Mouse (Mus musculus): ENCODE measurements at regions not wholly inside any gene's neighbourhood (a gene's known extent, or its start where the extent isn't known, plus 50 kb on each side); places are given as distances from the start of the nearest gene placed in this dataset.

GRCm38 (mm10) chr15:85634322-85635141 is 52.3 kb upstream of the Wnt7b start:
- peak; percentile 100 for DNase-seq (ENCODE audit: low spot score)

GRCm38 (mm10) chr15:85635425-85635824 is 53.2 kb upstream of the Wnt7b start:
- no peak for DNase-seq (ENCODE audit: low spot score)

- no peak for DNase-seq (ENCODE audit: low spot score)
Observed at GRCm38 (mm10) chr15:85639566-85639965, 57.3 kb upstream of the Wnt7b start.

- no peak for DNase-seq (ENCODE audit: low spot score)
Observed at GRCm38 (mm10) chr15:85641120-85642080, 59.1 kb upstream of the Wnt7b start.

GRCm38 (mm10) chr15:85645396-85645795 is 63.1 kb upstream of the Wnt7b start:
- DNase-seq (ENCODE audit: low spot score), result no peak

- peak; percentile 62 for DNase-seq (ENCODE audit: low spot score)
Observed at GRCm38 (mm10) chr15:85645971-85646638, 63.8 kb upstream of the Wnt7b start.

GRCm38 (mm10) chr15:85646639-85647277 is 64.5 kb upstream of the Wnt7b start:
- DNase-seq (ENCODE audit: low spot score), result no peak

- DNase-seq (ENCODE audit: low spot score), result no peak
Observed at GRCm38 (mm10) chr15:85647593-85647992, 65.3 kb upstream of the Wnt7b start.

- DNase-seq (ENCODE audit: low spot score), result no peak
Observed at GRCm38 (mm10) chr15:85650241-85650640, 68.0 kb upstream of the Wnt7b start.

GRCm38 (mm10) chr15:85651718-85652420 is 69.6 kb upstream of the Wnt7b start:
- no peak for DNase-seq (ENCODE audit: low spot score)

- no peak for DNase-seq (ENCODE audit: low spot score)
Observed at GRCm38 (mm10) chr15:85652431-85652830, 70.2 kb upstream of the Wnt7b start.

- no peak for DNase-seq (ENCODE audit: low spot score)
Observed at GRCm38 (mm10) chr15:85652871-85653337, 70.6 kb upstream of the Wnt7b start.

GRCm38 (mm10) chr15:85653421-85654401 is 71.4 kb upstream of the Wnt7b start:
- DNase-seq (ENCODE audit: low spot score), result peak; percentile 90

- DNase-seq (ENCODE audit: low spot score), result no peak
Observed at GRCm38 (mm10) chr15:85654791-85655190, 72.5 kb upstream of the Wnt7b start.

GRCm38 (mm10) chr15:85655751-85656167 is 73.5 kb upstream of the Wnt7b start:
- no peak for DNase-seq (ENCODE audit: low spot score)

GRCm38 (mm10) chr15:85656852-85657251 is 74.6 kb upstream of the Wnt7b start:
- no peak for DNase-seq (ENCODE audit: low spot score)

- no peak for DNase-seq (ENCODE audit: low spot score)
Observed at GRCm38 (mm10) chr15:85657441-85657989, 75.2 kb upstream of the Wnt7b start.

- no peak for DNase-seq (ENCODE audit: low spot score)
Observed at GRCm38 (mm10) chr15:85658101-85658885, 76.0 kb upstream of the Wnt7b start.
